Mouse (Mus musculus): Measurements from ENCODE around the gene Rdh12. TPM values are rescaled to one million over a fixed set of nuclear protein-coding genes. Genes with fewer than 3 reads are reported as not detected.

Rdh12 gene
- 1.6 and 2.1 TPM in 2 replicates for polyA plus RNA-seq (2012; rRNA removed)

GRCm38 (mm10) chr12:79208703-79209464 lies at the start of gene Rdh12:
Gene Rdh12, plus strand, starts transcription at chr12:79208914.

GRCm38 (mm10) chr12:79172019-79172941 lies 36.4 kb upstream of the Rdh12 start, which contains the start of gene Vti1b:
Gene Vti1b, minus strand, starts transcription at chr12:79172667.

GRCm38 (mm10) chr12:79192193-79192592 lies 16.5 kb upstream of the Rdh12 start, which contains the start of gene Rdh11:
Gene Rdh11, minus strand, starts transcription at chr12:79192293.

Other genes starting within 250 kb of the Rdh12 start
- 76.5 and 80.4 TPM in 2 replicates for gene Tmem229b, start 201.3 kb upstream of the Rdh12 start, polyA plus RNA-seq (2012; rRNA removed)
- gene Plekhh1, start 179.8 kb upstream of the Rdh12 start, polyA plus RNA-seq (2012; rRNA removed) = 4.4 and 4.6 TPM in 2 replicates
- 14.0 and 15.4 TPM in 2 replicates for gene Pigh, start 119.3 kb upstream of the Rdh12 start, polyA plus RNA-seq (2012; rRNA removed)
- 13.4 and 15.0 TPM in 2 replicates for gene Arg2, start 78.1 kb upstream of the Rdh12 start, polyA plus RNA-seq (2012; rRNA removed)
- 111 and 120 TPM in 2 replicates for gene Vti1b, start 36.2 kb upstream of the Rdh12 start, polyA plus RNA-seq (2012; rRNA removed)
- 43.1 and 43.6 TPM in 2 replicates for gene Rdh11, start 16.6 kb upstream of the Rdh12 start, polyA plus RNA-seq (2012; rRNA removed)
- 21.3 and 22.6 TPM in 2 replicates for gene Zfyve26, start 87.4 kb downstream of the Rdh12 start, polyA plus RNA-seq (2012; rRNA removed)
- gene Rad51b, start 88.4 kb downstream of the Rdh12 start, polyA plus RNA-seq (2012; rRNA removed) = 0.39 and 0.71 TPM in 2 replicates

All from central nervous system, embryonic 18 days (tissue).